Mouse (Mus musculus) kidney, adult 2 months (tissue): ENCODE data around the gene Creld2.

Experiments used
- CTCF ChIP-seq: fragments of 200-500 bp; conservative IDR thresholded peaks from 2 replicates; pipeline ENCODE4 v1.5.1; 2011; ENCODE audit warnings: low read depth, mild to moderate bottlenecking, control low read depth, low read length, moderate library complexity, mixed read lengths; ENCODE audit not compliant: insufficient read depth, insufficient read length
- POLR2A ChIP-seq: fragments of 200-500 bp; IDR thresholded peaks from one replicate; pipeline ENCODE4 v1.6.1; 2011; ENCODE audit warnings: low read depth, low read length, control low read depth

- TF ChIP-seq CTCF (no peak), POLR2A (peak; percentile 51)
These were observed 44.3 kb downstream of the Creld2 start for GRCm38 (mm10) chr15:88863695-88864231.
